Comparison of ENCODE assay signal across 9 mouse cellular contexts in genomic region chrX:96162571-96162970, GRCm38 (mm10).
DNase-seq lines count a peak whose midpoint lies in the region; ATAC-seq and TF ChIP-seq lines count a peak whose summit lies in the region.
"Had no signal": no experiment of that assay in that cellular context is flagged by ENCODE, and none has a peak within 500 bp of the region (broad histone marks: within the 10 kb centered on the region; RNA-seq: fewer than 3 reads in every experiment).

No protein-coding gene starts in this region.

- no peak for ATAC-seq in lung, embryonic 14.5 days (ENCODE audit: insufficient read depth)

- in situ Hi-C loops in ES-E14 (cut with MboI; ENCODE audit: low sequenced_read_pairs in 2 of 2, unreplicated experiment in 2 of 2), result loop anchor here in 1 of 2 experiments (25.0 kb wide), 1 partner anchor 150 kb away; no protein-coding TSS in a partner anchor

- no peak overlapping the region for H3K4me2 ChIP-seq in lung, embryonic 14.5 days
- H3K4me2 ChIP-seq: liver, embryonic 13.5 days had no signal

- WGBS in lung, embryonic 14.5 days, result 68% methylated on average over 2 of the region's 2 CpGs

- TF ChIP-seq POLR2A in brain, embryonic 14.5 days (IDR thresholded peaks at IDR 0.05; ENCODE audit: borderline replicate concordance, extremely low read depth, insufficient read depth, insufficient read length, poor library complexity, severe bottlenecking), result no peak

- no peak overlapping the region for H3K4me3 ChIP-seq in ES-E14 (ENCODE audit: insufficient read depth in 1 of 2, low read depth in 1 of 2, low read length in 2 of 2, poor library complexity in 1 of 2, severe bottlenecking in 1 of 2)
- H3K4me3 ChIP-seq in lung, embryonic 14.5 days (ENCODE audit: low read depth, low read length), result no peak overlapping the region
- H3K4me3 ChIP-seq: liver, embryonic 13.5 days had no signal

- TF ChIP-seq CTCF in brain, embryonic 14.5 days (IDR thresholded peaks at IDR 0.05; ENCODE audit: borderline replicate concordance, extremely low read depth, insufficient read depth, insufficient read length), result no peak
- peak; percentile 53 for TF ChIP-seq CTCF in lung, embryonic 14.5 days (IDR thresholded peaks at IDR 0.05; ENCODE audit: low read depth)

- H3K4me1 ChIP-seq in ES-E14 (ENCODE audit: control insufficient read depth in 2 of 2, insufficient read depth in 2 of 2, low read length in 2 of 2, poor library complexity in 1 of 2), result no peaks in the 10 kb centered on the region
- H3K4me1 ChIP-seq in lung, embryonic 14.5 days (ENCODE audit: insufficient read depth), result no peaks in the 10 kb centered on the region
- H3K4me1 ChIP-seq: liver, embryonic 13.5 days had no signal

- H3K9me3 ChIP-seq in ES-E14 (ENCODE audit: control insufficient read depth, insufficient read depth, low read depth, low read length), result no peaks in the 10 kb centered on the region
- H3K9me3 ChIP-seq in lung, embryonic 14.5 days (ENCODE audit: low read depth, low read length), result no peaks in the 10 kb centered on the region
- H3K9me3 ChIP-seq: liver, embryonic 13.5 days had no signal

- H3K9ac ChIP-seq in ES-E14 (ENCODE audit: insufficient read depth, low read depth, low read length, poor library complexity, severe bottlenecking), result no peak overlapping the region
- no peak overlapping the region for H3K9ac ChIP-seq in lung, embryonic 14.5 days
- H3K9ac ChIP-seq: liver, embryonic 13.5 days had no signal

- DNase-seq in layer of hippocampus, adult 11-12 months (ENCODE audit: low spot score), result peak; percentile 13
- no peak for DNase-seq in layer of hippocampus, postnatal 36 days
- DNase-seq in ES-E14 (ENCODE audit: low read depth, low spot score), result peak; percentile 3
- DNase-seq in brain, embryonic 14.5 days (ENCODE audit: low read depth), result peak; percentile 25
- peak; percentile 49 for DNase-seq in lung, embryonic 14.5 days
- DNase-seq in neural tube, embryonic 10.5 days (ENCODE audit: extremely low spot score, low spot score), result no peak
- DNase-seq in Muller cell, postnatal 12 days (ENCODE audit: inconsistent ontology term), result no peak
- DNase-seq in cerebellum, adult 11-12 months, result no peak
- DNase-seq: liver, embryonic 13.5 days had no signal

- H3K36me3 ChIP-seq in ES-E14 (ENCODE audit: control insufficient read depth, insufficient read depth, low read length, poor library complexity, severe bottlenecking), result peaks cover 9% of the 10 kb centered on the region
- peaks cover 24% of the 10 kb centered on the region for H3K36me3 ChIP-seq in lung, embryonic 14.5 days (ENCODE audit: insufficient read depth)

- no peak overlapping the region for H3K27ac ChIP-seq in ES-E14 (ENCODE audit: insufficient read depth, low read depth, low read length, poor library complexity, severe bottlenecking)
- H3K27ac ChIP-seq in lung, embryonic 14.5 days (ENCODE audit: low read depth), result no peak overlapping the region
- H3K27ac ChIP-seq: liver, embryonic 13.5 days had no signal

- no peaks in the 10 kb centered on the region for H3K27me3 ChIP-seq in lung, embryonic 14.5 days (ENCODE audit: insufficient read depth, low read length)
- H3K27me3 ChIP-seq: liver, embryonic 13.5 days had no signal

TF ChIP-seq in ES-E14, 5 proteins besides CTCF, POLR2A, EP300 and RAD21:
- TF ChIP-seq ZC3H11A (IDR thresholded peaks at IDR 0.05; ENCODE audit: borderline replicate concordance, low read depth, low read length), result no peak
- no peak for TF ChIP-seq MAFK (IDR thresholded peaks at IDR 0.05; ENCODE audit: insufficient read depth, low read depth, low read length)
- TF ChIP-seq ZNF384 (IDR thresholded peaks at IDR 0.05; ENCODE audit: low read depth, low read length), result no peak
- TF ChIP-seq CHD2 (IDR thresholded peaks at IDR 0.05; ENCODE audit: low read depth, low read length), result no peak
- no peak for TF ChIP-seq HCFC1 (IDR thresholded peaks at IDR 0.05; ENCODE audit: borderline replicate concordance, insufficient read depth, low read length)

Comparison
In these comparisons a context has a peak if more than half of its experiments do, and no peak if none do; other contexts are left out.
1. DNase-seq: peak in layer of hippocampus, adult 11-12 months (single experiment), ES-E14 (single experiment), brain, embryonic 14.5 days (single experiment) and lung, embryonic 14.5 days (single experiment); none in layer of hippocampus, postnatal 36 days (0 of 2), neural tube, embryonic 10.5 days (single experiment), Muller cell, postnatal 12 days (single experiment) and cerebellum, adult 11-12 months (single experiment).